Mouse (Mus musculus) liver, adult 2 months (tissue): ENCODE results near the gene Pdzd2.

ENCODE experiments used
- CTCF ChIP-seq: fragments of 200-500 bp; IDR thresholded peaks from 2 replicates; pipeline ENCODE4 v1.5.1; 2011; ENCODE audit warnings: low read depth, low read length, control low read depth
- POLR2A ChIP-seq: fragments of 200-500 bp; IDR thresholded peaks from 2 replicates; pipeline ENCODE4 v1.6.1; 2011; ENCODE audit warnings: low read length, control low read depth; ENCODE audit not compliant: insufficient read depth; ENCODE audit errors: extremely low read depth

DNA sequence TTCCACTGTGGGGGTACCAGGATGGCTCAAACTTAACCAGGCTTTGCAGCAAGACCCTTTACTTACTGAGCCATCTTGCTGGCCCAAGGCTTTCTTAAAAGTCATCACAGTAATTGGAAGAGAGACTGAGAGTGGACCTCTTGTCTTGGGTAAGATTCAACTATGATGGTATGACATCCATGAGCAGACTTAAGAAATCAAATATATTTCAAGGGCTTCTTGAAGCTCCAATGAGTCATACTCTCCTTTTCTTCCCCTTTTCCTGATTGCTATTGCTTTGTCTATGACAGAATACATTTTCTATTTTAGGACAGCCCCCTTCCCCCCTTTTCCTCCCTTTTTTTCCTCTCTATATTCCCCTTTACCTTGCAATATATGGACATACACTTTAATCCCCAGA is 306.8 kb downstream of the Pdzd2 start:
- TF ChIP-seq CTCF: no peak
- no peak for TF ChIP-seq POLR2A
